8 mouse cellular contexts compared by ENCODE assay signal in genomic region chr14:11551892-11552291, GRCm38 (mm10). TPM values are rescaled to one million over a fixed set of nuclear protein-coding genes. Genes with fewer than 3 reads are reported as not detected.
DNase-seq lines count a peak whose midpoint lies in the region; ATAC-seq and TF ChIP-seq lines count a peak whose summit lies in the region.

No protein-coding gene starts in this region.

- 58% methylated on average over 11 of the region's 11 CpGs for WGBS in cerebellum, adult 2 months
- WGBS in hindbrain, embryonic 15.5 days, result 25% methylated on average over 11 of the region's 11 CpGs
- WGBS in midbrain, embryonic 10.5 days, result 21% methylated on average over 11 of the region's 11 CpGs
- WGBS in thymus, adult 2 months, result 21% methylated on average over 11 of the region's 11 CpGs

- DNase-seq in cerebellum, adult 2 months, result no peak
- no peak for DNase-seq in cerebellum, postnatal 4 days (ENCODE audit: low spot score in 2 of 2)
- peak; percentile 46 for DNase-seq in embryo, embryonic 11 days
- DNase-seq in midbrain, embryonic 10.5 days (ENCODE audit: low spot score), result no peak
- DNase-seq in right cerebral cortex, postnatal 4 days, result no peak
- no peak for DNase-seq in thymus, adult 2 months
- DNase-seq in adrenal gland, postnatal 10 days, result no peak

- no peak for TF ChIP-seq CTCF in cerebellum, adult 2 months (IDR thresholded peaks at IDR 0.05; ENCODE audit: borderline replicate concordance, insufficient read depth, low read depth, low read length)
- TF ChIP-seq CTCF in thymus, adult 2 months (IDR thresholded peaks at IDR 0.05; ENCODE audit: borderline replicate concordance, control insufficient read depth, extremely low read depth, insufficient read depth, low read length, poor library complexity), result no peak

- H3K4me1 ChIP-seq in cerebellum, adult 2 months (ENCODE audit: control insufficient read depth, insufficient read depth, low read length), result no peaks in the 10 kb centered on the region
- H3K4me1 ChIP-seq in hindbrain, embryonic 15.5 days (replicated peaks), result peaks cover 16% of the 10 kb centered on the region
- H3K4me1 ChIP-seq in midbrain, embryonic 10.5 days, result peaks cover 35% of the 10 kb centered on the region
- no peaks in the 10 kb centered on the region for H3K4me1 ChIP-seq in thymus, adult 2 months (replicated peaks; ENCODE audit: control insufficient read depth, insufficient read depth, low read length)

- no peak overlapping the region for H3K27ac ChIP-seq in cerebellum, adult 2 months (ENCODE audit: insufficient read depth, low read length)
- no peak overlapping the region; the same call in 1 of the 2 replicates for H3K27ac ChIP-seq in hindbrain, embryonic 15.5 days (replicated peaks)
- no peak overlapping the region for H3K27ac ChIP-seq in midbrain, embryonic 10.5 days (replicated peaks)
- H3K27ac ChIP-seq in thymus, adult 2 months (ENCODE audit: control insufficient read depth, insufficient read depth, low read length), result no peak overlapping the region

- no peak for TF ChIP-seq POLR2A in cerebellum, adult 2 months (IDR thresholded peaks at IDR 0.05; ENCODE audit: borderline replicate concordance, insufficient read depth, low read length)
- TF ChIP-seq POLR2A in thymus, adult 2 months (IDR thresholded peaks at IDR 0.05; ENCODE audit: control insufficient read depth, extremely low read depth, insufficient read depth, low read length, poor library complexity), result no peak

- H3K4me2 ChIP-seq in hindbrain, embryonic 15.5 days, result peak overlapping the region; percentile 84

- no peaks in the 10 kb centered on the region for H3K27me3 ChIP-seq in cerebellum, adult 2 months (ENCODE audit: control insufficient read depth, insufficient read depth, low read length)
- no peaks in the 10 kb centered on the region for H3K27me3 ChIP-seq in hindbrain, embryonic 15.5 days
- peaks cover 15% of the 10 kb centered on the region for H3K27me3 ChIP-seq in midbrain, embryonic 10.5 days (ENCODE audit: low read depth, poor library complexity, severe bottlenecking)
- H3K27me3 ChIP-seq in thymus, adult 2 months (ENCODE audit: control insufficient read depth, insufficient read depth, low read length), result peaks cover 3% of the 10 kb centered on the region; the same call in 1 of the 2 replicates

- no peaks in the 10 kb centered on the region for H3K9me3 ChIP-seq in hindbrain, embryonic 15.5 days
- H3K9me3 ChIP-seq in midbrain, embryonic 10.5 days (replicated peaks), result no peaks in the 10 kb centered on the region

- ATAC-seq in hindbrain, embryonic 15.5 days (ENCODE audit: low FRiP score, low read depth), result no peak

- H3K36me3 ChIP-seq in hindbrain, embryonic 15.5 days, result no peaks in the 10 kb centered on the region
- H3K36me3 ChIP-seq in midbrain, embryonic 10.5 days, result no peaks in the 10 kb centered on the region
- no peaks in the 10 kb centered on the region for H3K36me3 ChIP-seq in thymus, adult 2 months (ENCODE audit: control insufficient read depth, insufficient read depth, low read length)

- H3K4me3 ChIP-seq in cerebellum, adult 2 months (replicated peaks; ENCODE audit: insufficient read depth, low read depth, low read length), result peak overlapping the region; percentile 9
- H3K4me3 ChIP-seq in hindbrain, embryonic 15.5 days, result peak overlapping the region; percentile 66
- H3K4me3 ChIP-seq in midbrain, embryonic 10.5 days, result peak overlapping the region; percentile 86
- no peak overlapping the region for H3K4me3 ChIP-seq in thymus, adult 2 months (ENCODE audit: control insufficient read depth, insufficient read depth, low read length)

- H3K9ac ChIP-seq in hindbrain, embryonic 15.5 days, result no peak overlapping the region; the same call in 1 of the 2 replicates

RNA-seq across cellular contexts. Expression of gene Ptprg, which starts 1.4 kb away (rescaled TPM):
- polyA plus RNA-seq in cerebellum, adult 2 months (2012; rRNA removed), result 22.0 and 24.4 TPM in 2 replicates
- polyA plus RNA-seq in hindbrain, embryonic 15.5 days (2015; fragmentation: Nextera tagmentation; extraction: Ambion mirVana), result 46.8 and 48.1 TPM in 2 replicates
- polyA plus RNA-seq in midbrain, embryonic 10.5 days (2016; fragmentation: Nextera tagmentation; extraction: Ambion mirVana), result 34.8 and 38.2 TPM in 2 replicates
- 12.3 and 13.2 TPM in 2 replicates for polyA plus RNA-seq in thymus, adult 2 months (2012; rRNA removed)
- total RNA-seq in adrenal gland, postnatal 10 days (2021), result 10 to 100 TPM; 89.9 to 96.8 TPM
